Mouse (Mus musculus) intestine, embryonic 15.5 days (tissue): ENCODE measurements around the gene A730009L09Rik. TPM values are rescaled to one million over a fixed set of nuclear protein-coding genes. Genes with fewer than 3 reads are reported as not detected.

Experiments
- ATAC-seq: fragments of 200-750 bp; cut with Nextera tagmentation; 2 replicates; pipeline ENCODE4 v1.8.0; 2017; ENCODE audit warnings: moderate TSS enrichment, moderate library complexity
- H3K27ac ChIP-seq: fragments of 300-500 bp; sonication (generic); 2 replicates; pipeline ENCODE4 v1.5.1; 2015; ENCODE audit warnings: mild to moderate bottlenecking, inconsistent platforms
- H3K27me3 ChIP-seq: fragments of 300-500 bp; sonication (generic); replicated peaks from 2 replicates; pipeline ENCODE4 v1.6.1; 2015; ENCODE audit warnings: inconsistent platforms
- H3K36me3 ChIP-seq: fragments of 300-500 bp; sonication (generic); 2 replicates; pipeline ENCODE4 v1.6.1; 2015; ENCODE audit warnings: inconsistent platforms
- H3K4me1 ChIP-seq: fragments of 300-500 bp; sonication (generic); replicated peaks from 2 replicates; pipeline ENCODE4 v1.6.1; 2015; ENCODE audit warnings: inconsistent platforms
- H3K4me2 ChIP-seq: fragments of 300-500 bp; sonication (generic); replicated peaks from 2 replicates; pipeline ENCODE4 v1.6.1; 2015; ENCODE audit warnings: mild to moderate bottlenecking, inconsistent platforms
- H3K4me3 ChIP-seq: fragments of 300-500 bp; sonication (generic); replicated peaks from 2 replicates; pipeline ENCODE4 v1.5.1; 2015; ENCODE audit warnings: inconsistent platforms
- H3K9ac ChIP-seq: fragments of 300-500 bp; sonication (generic); 2 replicates; pipeline ENCODE4 v1.6.1; 2015; ENCODE audit warnings: inconsistent platforms
- H3K9me3 ChIP-seq: fragments of 300-500 bp; sonication (generic); 2 replicates; pipeline ENCODE4 v1.6.1; 2016; ENCODE audit warnings: inconsistent platforms
- WGBS: fragments of 180-500 bp; shearing (Covaris S2); methylation state at CpG from one replicate; pipeline ENCODE4 v1.1.7; 2015; 5-methylcytosine and 5-hydroxymethylcytosine counted together
- polyA plus RNA-seq: library from polyadenylated mRNA; unstranded; fragments of >200 nt; fragmentation: Nextera tagmentation; extraction: Ambion mirVana; gene quantifications from 2 replicates; pipeline ENCODE4 v1.2.1, GENCODE M21; 2015

A730009L09Rik gene
- polyA plus RNA-seq, 1 experiment from 2014 or later, result not detected

GRCm38 (mm10) chr16:84521975-84522635, 7.2 kb downstream of the A730009L09Rik start:
- H3K9me3 ChIP-seq, result no peaks in the 10 kb centered on the region
- no peaks in the 10 kb centered on the region for H3K27me3 ChIP-seq
- H3K4me2 ChIP-seq, result no peak overlapping the region
- H3K36me3 ChIP-seq, result no peaks in the 10 kb centered on the region
- no peak for ATAC-seq
- 91% methylated on average over 11 of the region's 11 CpGs for WGBS
- H3K27ac ChIP-seq, result no peak overlapping the region
- H3K4me1 ChIP-seq, result no peaks in the 10 kb centered on the region
- no peak overlapping the region for H3K4me3 ChIP-seq
- H3K9ac ChIP-seq, result no peak overlapping the region

- Histone ChIP-seq H3K36me3 (no peaks in the 10 kb centered on the region), H3K27me3 (no peaks in the 10 kb centered on the region), H3K4me3 (no peak overlapping the region), H3K4me1 (no peaks in the 10 kb centered on the region), H3K27ac (no peak overlapping the region), H3K9me3 (no peaks in the 10 kb centered on the region), H3K4me2 (no peak overlapping the region), H3K9ac (no peak overlapping the region)
- no peak for ATAC-seq
- 75% methylated on average over 5 of the region's 5 CpGs for WGBS
These were observed 8.1 kb downstream of the A730009L09Rik start for GRCm38 (mm10) chr16:84523061-84523460.

GRCm38 (mm10) chr16:84527375-84527774, 12.5 kb downstream of the A730009L09Rik start:
- Histone ChIP-seq H3K4me3 (no peak overlapping the region), H3K9ac (no peak overlapping the region), H3K36me3 (no peaks in the 10 kb centered on the region), H3K4me1 (no peaks in the 10 kb centered on the region), H3K27ac (no peak overlapping the region), H3K27me3 (no peaks in the 10 kb centered on the region), H3K9me3 (no peaks in the 10 kb centered on the region), H3K4me2 (no peak overlapping the region)
- 57% methylated on average over 11 of the region's 11 CpGs for WGBS
- ATAC-seq, result no peak

GRCm38 (mm10) chr16:84532803-84533202, 17.9 kb downstream of the A730009L09Rik start:
- Histone ChIP-seq H3K4me2 (no peak overlapping the region), H3K27me3 (no peaks in the 10 kb centered on the region), H3K36me3 (no peaks in the 10 kb centered on the region), H3K4me1 (no peaks in the 10 kb centered on the region), H3K9ac (no peak overlapping the region), H3K27ac (no peak overlapping the region), H3K4me3 (no peak overlapping the region), H3K9me3 (no peaks in the 10 kb centered on the region)
- no peak for ATAC-seq
- 81% methylated on average over 3 of the region's 3 CpGs for WGBS

GRCm38 (mm10) chr16:84546059-84546458, 31.1 kb downstream of the A730009L09Rik start:
- Histone ChIP-seq H3K36me3 (no peaks in the 10 kb centered on the region), H3K9me3 (no peaks in the 10 kb centered on the region), H3K4me1 (no peaks in the 10 kb centered on the region), H3K4me2 (no peak overlapping the region), H3K9ac (no peak overlapping the region), H3K27ac (no peak overlapping the region), H3K27me3 (no peaks in the 10 kb centered on the region), H3K4me3 (no peak overlapping the region)
- no peak for ATAC-seq
- WGBS, result 89% methylated on average over 4 of the region's 4 CpGs

- WGBS, result 41% methylated on average over 9 of the region's 9 CpGs
- no peak for ATAC-seq
These were observed 34.2 kb downstream of the A730009L09Rik start for GRCm38 (mm10) chr16:84549122-84549521.

GRCm38 (mm10) chr16:84550445-84550844, 35.5 kb downstream of the A730009L09Rik start:
- no peaks in the 10 kb centered on the region for H3K9me3 ChIP-seq
- no peak overlapping the region for H3K4me3 ChIP-seq
- no peaks in the 10 kb centered on the region for H3K27me3 ChIP-seq
- ATAC-seq, result no peak
- H3K4me2 ChIP-seq, result no peak overlapping the region
- no peaks in the 10 kb centered on the region for H3K36me3 ChIP-seq
- no peaks in the 10 kb centered on the region for H3K4me1 ChIP-seq
- H3K9ac ChIP-seq, result no peak overlapping the region
- no peak overlapping the region for H3K27ac ChIP-seq
- 81% methylated on average over 5 of the region's 5 CpGs for WGBS

More at GRCm38 (mm10) chr16:84549122-84549521, 34.2 kb downstream of the A730009L09Rik start:
- Histone ChIP-seq H3K27ac (no peak overlapping the region), H3K4me3 (no peak overlapping the region), H3K27me3 (no peaks in the 10 kb centered on the region), H3K4me1 (no peaks in the 10 kb centered on the region), H3K4me2 (no peak overlapping the region), H3K9me3 (no peaks in the 10 kb centered on the region), H3K9ac (no peak overlapping the region), H3K36me3 (no peaks in the 10 kb centered on the region)

- H3K27me3 ChIP-seq, result no peaks in the 10 kb centered on the region
- ATAC-seq, result no peak
- no peaks in the 10 kb centered on the region for H3K4me1 ChIP-seq
- no peak overlapping the region for H3K4me2 ChIP-seq
- H3K4me3 ChIP-seq, result no peak overlapping the region
- no peak overlapping the region for H3K27ac ChIP-seq
- H3K9ac ChIP-seq, result no peak overlapping the region
- no peaks in the 10 kb centered on the region for H3K9me3 ChIP-seq
- no peaks in the 10 kb centered on the region for H3K36me3 ChIP-seq
- 80% methylated on average over 13 of the region's 13 CpGs for WGBS
These were observed 39.1 kb downstream of the A730009L09Rik start for GRCm38 (mm10) chr16:84553981-84554380.

GRCm38 (mm10) chr16:84558113-84558917, 43.4 kb downstream of the A730009L09Rik start:
- H3K9ac ChIP-seq, result no peak overlapping the region
- H3K4me3 ChIP-seq, result no peak overlapping the region
- WGBS, result 62% methylated on average over 20 of the region's 20 CpGs
- no peaks in the 10 kb centered on the region for H3K36me3 ChIP-seq
- no peak overlapping the region; the same call in 1 of the 2 replicates for H3K4me2 ChIP-seq
- no peaks in the 10 kb centered on the region for H3K27me3 ChIP-seq
- no peaks in the 10 kb centered on the region for H3K4me1 ChIP-seq
- ATAC-seq, result no peak
- no peak overlapping the region for H3K27ac ChIP-seq
- H3K9me3 ChIP-seq, result no peaks in the 10 kb centered on the region

- Histone ChIP-seq H3K36me3 (no peaks in the 10 kb centered on the region), H3K9me3 (no peaks in the 10 kb centered on the region), H3K27me3 (no peaks in the 10 kb centered on the region), H3K27ac (no peak overlapping the region), H3K4me3 (no peak overlapping the region), H3K4me1 (no peaks in the 10 kb centered on the region), H3K4me2 (no peak overlapping the region), H3K9ac (no peak overlapping the region)
- no peak for ATAC-seq
- WGBS, result 30% methylated on average over 9 of the region's 9 CpGs
These were observed 44.8 kb downstream of the A730009L09Rik start for GRCm38 (mm10) chr16:84559569-84560278.

GRCm38 (mm10) chr16:84560279-84560602, 45.3 kb downstream of the A730009L09Rik start:
- Histone ChIP-seq H3K4me3 (no peak overlapping the region), H3K9ac (no peak overlapping the region), H3K4me1 (no peaks in the 10 kb centered on the region), H3K4me2 (no peak overlapping the region), H3K9me3 (no peaks in the 10 kb centered on the region), H3K27ac (no peak overlapping the region), H3K27me3 (no peaks in the 10 kb centered on the region), H3K36me3 (no peaks in the 10 kb centered on the region)
- WGBS, result 68% methylated on average over 7 of the region's 7 CpGs
- ATAC-seq, result no peak
